Mouse (Mus musculus): Measurements from ENCODE around the gene Col4a4.

DNA sequence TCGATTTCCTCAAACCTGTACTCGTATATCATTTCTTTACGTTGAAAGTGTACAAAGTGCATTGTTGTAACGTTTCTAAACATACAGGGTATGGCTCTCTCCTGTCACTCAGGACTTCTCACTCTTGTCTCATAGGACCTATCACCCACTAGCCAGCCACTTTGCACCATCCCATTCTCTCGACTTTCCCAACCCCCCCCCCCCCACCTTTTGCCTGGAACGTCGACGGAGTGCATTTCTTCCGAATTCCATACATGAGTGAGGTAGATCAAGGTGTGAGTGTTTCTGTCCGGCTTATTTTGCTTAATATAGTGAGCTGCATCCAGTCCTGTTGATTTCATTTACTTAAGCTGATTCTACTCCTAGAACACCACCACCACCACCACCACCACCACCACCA lies 9.3 kb downstream of the Col4a4 start:
- no peak for TF ChIP-seq POLR2AphosphoS5 (IDR thresholded peaks at IDR 0.05; ENCODE audit: insufficient replicate concordance, low read depth, low read length)
- TF ChIP-seq CTCF (IDR thresholded peaks at IDR 0.05; ENCODE audit: low read depth, low read length), result no peak
- no peak for TF ChIP-seq TAL1 (conservative IDR thresholded peaks at IDR 0.05; ENCODE audit: low read depth, low read length)
- no peak for TF ChIP-seq GATA2 (IDR thresholded peaks at IDR 0.05; ENCODE audit: borderline replicate concordance, low read depth, low read length)
- TF ChIP-seq GATA1 (IDR thresholded peaks at IDR 0.05; ENCODE audit: borderline replicate concordance, low read length), result no peak

Data from G1E (cell line).